Mouse (Mus musculus): ENCODE data around the gene Yes1. TPM values are rescaled to one million over a fixed set of nuclear protein-coding genes. Genes with fewer than 3 reads are reported as not detected.
A peak's percentile ranks its signal among the peaks of the same experiment; 100 is the strongest.
"Not testable (repeated sequence)": the region's sequence is repeated elsewhere in the genome, so short reads cannot be mapped to it uniquely, and the experiment has no call there.

Gene Yes1
- total RNA-seq, 2 experiments from 2014 or later, result 6.1 to 9.7 TPM

DNA sequence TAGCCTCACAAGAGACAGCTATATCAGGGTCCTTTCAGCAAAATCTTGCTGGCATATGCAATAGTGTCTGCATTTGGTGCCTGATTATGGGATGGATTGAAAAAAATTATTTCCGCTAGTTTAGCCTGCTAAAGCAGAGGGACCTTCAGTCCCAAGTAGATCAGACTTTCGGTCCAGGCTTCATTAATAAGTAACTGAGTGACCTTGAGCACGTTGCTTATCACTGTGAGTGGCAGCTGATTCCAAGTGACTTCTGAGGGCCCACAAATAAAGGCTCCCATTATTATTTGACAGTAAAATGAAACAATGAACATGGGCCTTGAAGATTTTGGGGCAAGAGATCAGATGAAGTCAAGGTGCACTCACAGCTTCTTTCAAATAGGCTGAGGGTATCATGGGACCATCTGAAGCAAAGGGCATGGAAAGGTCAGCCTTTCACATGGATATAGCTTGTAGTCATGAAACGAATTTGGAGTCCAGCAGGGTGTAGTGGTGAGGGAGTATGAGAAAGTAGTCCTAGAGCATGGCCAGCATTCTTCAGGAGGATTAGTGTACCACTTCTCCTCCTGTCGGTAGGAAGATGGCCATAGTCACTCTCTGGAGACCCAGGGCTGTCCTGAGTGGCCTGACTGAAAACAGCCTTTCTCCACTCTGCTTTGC, 86.4 kb downstream of the Yes1 start:
- DNase-seq (ENCODE audit: low spot score), result no peak

DNA sequence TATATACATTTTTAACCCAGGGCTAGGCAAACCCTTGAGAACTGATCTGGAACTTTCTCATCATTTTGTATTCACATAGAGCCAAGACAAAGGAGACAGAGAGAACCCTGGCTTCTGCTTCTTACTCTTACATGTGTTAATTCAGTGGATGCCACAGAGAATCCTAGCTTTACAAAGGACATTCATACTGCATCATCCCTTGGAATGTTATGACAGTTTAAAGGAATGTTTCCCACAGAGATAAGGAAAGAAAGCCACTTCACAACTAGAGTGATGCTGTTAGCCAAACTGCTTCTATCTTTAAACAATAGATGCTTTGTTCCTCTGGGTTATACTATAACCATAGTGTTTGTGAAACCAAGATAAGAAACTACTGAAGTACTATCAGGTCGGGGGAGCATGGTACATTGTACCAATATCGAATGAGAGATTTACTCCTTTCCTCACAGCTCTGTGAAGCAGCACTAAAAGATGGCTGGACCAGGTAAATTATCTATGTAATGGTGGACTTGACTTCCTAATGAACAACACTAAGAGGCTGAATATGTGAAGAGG, 95.3 kb downstream of the Yes1 start:
- DNase-seq (ENCODE audit: low spot score), result no peak

GRCm38 (mm10) chr5:32711485-32711884, 100.5 kb downstream of the Yes1 start:
- no peak for DNase-seq (ENCODE audit: low spot score)

DNA sequence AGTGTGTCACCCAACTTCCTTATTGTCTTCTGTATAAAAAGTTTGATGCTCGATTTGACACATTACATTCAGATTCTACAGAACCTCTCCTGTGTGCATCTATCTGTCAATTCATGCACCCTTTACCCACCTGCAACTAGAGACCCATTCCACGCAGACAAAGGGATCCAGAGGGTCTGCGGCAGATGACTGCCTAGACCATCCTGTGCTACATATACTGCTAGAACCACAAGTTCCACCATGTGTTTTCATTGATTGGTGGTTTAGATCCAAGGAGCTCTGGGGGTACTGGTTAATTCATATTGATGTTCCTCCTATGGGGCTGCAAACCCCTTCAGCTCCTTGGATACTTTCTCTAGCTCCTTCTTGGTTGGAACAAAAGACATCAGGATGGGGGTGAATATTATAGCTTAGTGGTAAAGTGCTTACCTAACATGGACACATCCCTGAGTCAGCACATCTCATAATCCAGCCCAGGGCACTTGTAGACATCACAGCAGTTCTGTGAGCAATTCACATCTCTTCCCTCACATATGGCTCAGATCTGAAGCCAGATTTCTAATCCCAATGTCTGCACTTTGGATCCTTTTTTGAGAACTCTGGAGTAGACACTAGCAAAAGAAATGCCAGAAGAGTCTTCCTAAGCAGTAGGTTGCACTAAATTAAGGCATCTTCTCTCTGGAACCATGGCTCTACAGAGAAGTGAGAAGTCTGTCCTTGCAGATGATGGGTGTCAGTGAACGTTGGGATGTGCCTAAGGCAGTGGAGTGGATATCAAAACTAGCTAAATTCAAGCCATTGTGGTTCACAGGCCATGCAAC, 101.5 kb downstream of the Yes1 start:
- no peak for DNase-seq (ENCODE audit: low spot score)

- no peak for DNase-seq (ENCODE audit: low spot score)
Observed at GRCm38 (mm10) chr5:32713042-32713702, 102.2 kb downstream of the Yes1 start.

- DNase-seq (ENCODE audit: low spot score), result peak; percentile 91
Observed at GRCm38 (mm10) chr5:32713703-32714467, 102.9 kb downstream of the Yes1 start.

DNA sequence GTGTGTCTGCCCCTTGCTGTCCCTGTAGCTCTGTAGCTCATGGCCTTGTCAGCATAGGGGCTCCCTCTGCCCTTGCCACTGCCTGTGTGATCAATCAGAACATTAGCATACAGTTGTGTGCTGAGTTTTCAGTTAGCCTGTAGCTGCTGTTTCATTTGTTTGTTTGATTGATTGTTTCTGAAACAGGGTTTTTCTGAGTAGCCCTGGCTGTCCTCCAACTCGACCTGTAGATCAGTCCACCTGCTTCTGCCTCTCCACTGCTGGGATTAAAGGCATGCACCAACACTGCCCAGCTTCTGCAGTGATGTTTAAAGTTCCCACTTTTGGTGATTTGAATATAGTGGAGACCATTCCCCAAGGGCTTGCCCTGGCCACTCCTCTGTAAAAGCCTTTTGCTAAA, 106.8 kb downstream of the Yes1 start:
- no peak for DNase-seq (ENCODE audit: low spot score)

DNA sequence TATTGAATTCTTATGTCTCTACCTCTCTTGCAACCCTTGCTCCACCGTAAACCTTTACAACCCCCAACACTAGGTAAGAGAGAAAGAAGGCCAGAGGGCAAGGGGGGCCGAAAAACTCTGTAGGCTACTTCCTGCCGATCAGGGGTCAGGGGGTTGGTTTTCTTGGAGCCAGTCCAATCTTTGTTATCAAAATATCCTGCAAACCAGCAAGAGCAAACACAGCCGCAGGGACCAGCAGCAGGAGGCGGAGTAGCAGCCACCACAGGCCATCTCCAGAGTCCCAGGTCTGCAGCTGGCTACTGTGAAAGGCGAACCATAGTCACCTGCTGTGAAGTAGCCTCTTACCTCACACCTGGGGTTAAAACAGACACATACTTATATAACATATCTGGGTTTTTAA, 107.9 kb downstream of the Yes1 start:
- no peak for DNase-seq (ENCODE audit: low spot score)

GRCm38 (mm10) chr5:32720416-32720815, 109.4 kb downstream of the Yes1 start:
- DNase-seq (ENCODE audit: low spot score), result no peak

DNA sequence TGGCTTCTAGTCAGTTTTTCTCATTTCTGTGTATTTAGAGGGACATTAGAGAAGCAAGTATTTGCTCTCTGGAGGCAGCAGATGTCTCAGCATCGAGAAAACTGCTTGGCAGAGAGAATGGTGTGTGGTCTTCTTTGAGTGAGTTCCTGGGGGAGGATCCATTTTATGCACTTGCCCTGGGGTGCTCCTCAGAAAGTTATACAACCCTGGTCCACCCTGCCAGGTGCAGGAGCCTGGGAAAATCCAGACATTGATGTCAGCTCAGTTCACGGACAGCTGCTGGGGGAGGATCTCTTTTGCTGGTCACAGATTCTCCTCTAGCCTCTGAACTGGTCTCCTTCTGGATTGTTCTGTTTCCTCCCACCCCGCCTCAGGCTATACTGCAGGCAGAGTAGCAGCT, 110.3 kb downstream of the Yes1 start:
- no peak for DNase-seq (ENCODE audit: low spot score)

DNA sequence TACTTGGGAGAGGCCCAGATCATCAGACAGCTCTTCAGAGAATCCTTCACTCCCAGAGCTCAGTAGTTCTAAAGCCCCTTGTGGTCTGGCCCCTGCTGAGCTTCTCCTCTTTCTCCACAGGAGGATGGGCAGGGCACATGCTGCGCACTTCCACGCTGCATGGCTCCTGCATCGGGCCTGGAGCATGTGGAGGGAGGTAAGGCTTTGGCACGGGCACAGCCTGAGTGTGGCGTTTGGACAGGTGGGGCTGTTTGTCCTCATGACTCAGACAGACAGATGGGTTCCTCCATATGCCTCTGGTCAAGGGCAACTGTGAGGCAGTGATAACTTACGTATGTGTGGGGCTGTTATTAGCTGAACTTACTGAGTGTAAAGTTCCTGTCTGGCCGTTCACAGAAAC, 111.3 kb downstream of the Yes1 start:
- no peak for DNase-seq (ENCODE audit: low spot score)

DNA sequence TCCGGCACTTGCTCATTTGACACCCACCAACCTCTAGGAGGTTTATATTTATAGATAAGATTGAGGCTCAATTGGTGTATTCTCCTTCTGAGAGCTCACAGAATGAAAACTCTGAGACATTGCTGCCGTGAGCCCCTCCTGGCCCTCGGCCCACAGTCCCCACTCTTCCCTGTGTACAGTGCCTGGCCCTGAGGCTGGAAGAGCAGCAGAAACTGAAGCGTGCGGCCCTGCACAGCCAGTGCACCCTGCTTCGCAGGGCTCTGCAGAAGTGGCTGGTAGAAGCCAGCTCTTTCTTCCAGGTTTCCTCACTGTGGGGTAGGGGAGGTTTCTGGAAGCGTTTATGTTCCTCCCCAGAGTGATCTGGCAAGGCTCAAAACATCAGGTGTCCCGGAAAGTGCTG, 111.7 kb downstream of the Yes1 start:
- not testable (repeated sequence) for DNase-seq (ENCODE audit: low spot score)

GRCm38 (mm10) chr5:32723981-32724380, 113.0 kb downstream of the Yes1 start:
- no peak for DNase-seq (ENCODE audit: low spot score)

DNA sequence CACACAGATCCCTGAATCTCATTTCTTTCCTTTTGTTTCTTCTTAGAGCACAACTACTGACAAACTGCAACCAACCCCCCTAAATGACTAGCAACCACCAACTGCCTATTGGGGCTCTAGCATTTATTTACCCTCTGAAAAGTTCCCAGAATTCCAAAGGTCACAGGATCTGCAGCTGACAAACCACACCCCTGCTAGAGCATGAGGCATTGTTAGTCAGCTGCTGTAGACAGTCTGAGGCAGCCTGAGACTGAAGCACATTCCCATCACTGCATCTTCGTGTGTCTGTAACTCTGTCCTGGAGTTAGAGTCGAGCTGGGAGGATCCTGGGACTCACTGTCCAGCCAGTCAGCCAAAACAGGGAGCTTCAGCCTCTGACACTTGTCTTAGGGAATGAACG, 114.4 kb downstream of the Yes1 start:
- DNase-seq (ENCODE audit: low spot score), result not testable (repeated sequence)

DNA sequence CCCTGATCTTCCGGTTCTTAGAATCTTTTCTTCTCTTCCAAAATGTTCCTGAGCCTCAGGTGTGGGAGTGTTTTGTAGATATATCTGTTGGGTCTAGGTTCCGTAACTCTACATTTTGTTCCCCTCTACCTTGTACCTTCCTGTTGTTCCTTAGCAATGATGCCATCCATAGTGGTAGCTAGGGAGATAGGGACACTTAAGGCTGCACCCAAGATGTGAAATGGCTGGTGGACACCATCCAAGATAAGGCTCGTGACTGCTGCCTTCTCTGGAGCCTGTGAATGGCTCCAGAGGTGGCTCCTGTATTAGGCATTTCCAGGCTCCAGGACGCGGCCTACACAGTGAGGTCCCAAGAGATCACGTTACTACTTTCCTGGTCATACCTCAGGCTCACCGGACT, 117.3 kb downstream of the Yes1 start:
- DNase-seq (ENCODE audit: low spot score), result no peak

DNA sequence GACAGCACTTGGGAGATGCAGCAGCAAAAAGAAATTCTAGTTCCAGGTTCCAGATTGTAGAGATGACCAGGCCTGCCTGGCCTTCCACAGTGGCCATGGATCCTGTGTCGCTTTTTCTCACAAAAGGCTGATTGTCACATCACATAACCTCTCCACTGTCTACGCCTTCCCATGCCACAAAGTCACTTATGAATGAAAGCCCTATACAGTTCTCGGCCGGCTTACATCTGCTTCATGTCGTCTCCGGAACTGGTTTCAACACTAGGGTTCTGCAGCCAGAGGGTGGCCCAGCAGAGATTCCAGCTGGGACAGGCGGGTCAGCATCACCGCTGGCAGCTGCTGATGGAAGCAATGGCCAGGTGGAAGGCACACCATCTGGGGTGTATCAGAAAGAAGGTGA, 117.9 kb downstream of the Yes1 start:
- no peak for DNase-seq (ENCODE audit: low spot score)

- not testable (repeated sequence) for DNase-seq (ENCODE audit: low spot score)
Observed at GRCm38 (mm10) chr5:32733892-32734291, 122.9 kb downstream of the Yes1 start.

- no peak for DNase-seq (ENCODE audit: low spot score)
Observed at GRCm38 (mm10) chr5:32735779-32736178, 124.8 kb downstream of the Yes1 start.
